ENCODE assay signal across 25 mouse cellular contexts in the genomic region with DNA sequence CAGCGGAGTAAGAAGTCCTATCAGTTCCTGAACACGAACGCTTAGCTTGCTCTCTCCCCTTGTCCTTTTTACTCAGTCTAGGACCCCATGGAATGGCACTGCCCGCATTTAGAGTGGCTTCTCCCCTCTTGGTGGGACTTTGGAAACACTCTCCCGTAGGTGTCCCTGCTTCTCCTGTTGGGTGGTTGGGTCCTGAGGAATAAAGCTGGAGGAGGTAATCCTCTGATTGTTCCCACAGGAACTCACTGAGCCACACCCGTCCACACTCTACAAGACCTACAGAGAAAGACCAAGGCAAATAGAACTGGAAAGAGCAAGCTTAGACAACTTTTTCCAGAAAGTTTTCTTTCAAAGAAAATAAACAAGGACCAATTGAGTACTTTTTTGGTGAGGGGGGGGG.
A peak's percentile ranks its signal among the peaks of the same experiment; 100 is the strongest.
DNase-seq lines count a peak whose midpoint lies in the region; ATAC-seq and TF ChIP-seq lines count a peak whose summit lies in the region.
"Had no signal": no experiment of that assay in that cellular context is flagged by ENCODE, and none has a peak within 500 bp of the region (broad histone marks: within the 10 kb centered on the region; RNA-seq: fewer than 3 reads in every experiment).

No protein-coding gene starts in this region.

- no peak overlapping the region for H3K4me3 ChIP-seq in hindbrain, embryonic 12.5 days
- H3K4me3 ChIP-seq in hindbrain, embryonic 10.5 days: no peak overlapping the region
- no peak overlapping the region for H3K4me3 ChIP-seq in embryonic facial prominence, embryonic 12.5 days
- H3K4me3 ChIP-seq in limb, embryonic 10.5 days: no peak overlapping the region
- H3K4me3 ChIP-seq in cerebellum, adult 2 months (replicated peaks; ENCODE audit: insufficient read depth, low read depth, low read length): no peak overlapping the region
- no peak overlapping the region for H3K4me3 ChIP-seq in kidney, embryonic 14.5 days (ENCODE audit: low read length)
- H3K4me3 ChIP-seq in kidney, adult 2 months (ENCODE audit: insufficient read depth, low read depth, low read length): no peak overlapping the region
- H3K4me3 ChIP-seq: forebrain, embryonic 13.5 days; heart, embryonic 13.5 days; intestine, embryonic 15.5 days; neural tube, embryonic 15.5 days had no signal

- no peak overlapping the region for H3K9ac ChIP-seq in hindbrain, embryonic 12.5 days
- H3K9ac ChIP-seq in embryonic facial prominence, embryonic 12.5 days: no peak overlapping the region
- H3K9ac ChIP-seq in kidney, embryonic 14.5 days (ENCODE audit: low read depth, low read length): no peak overlapping the region
- H3K9ac ChIP-seq: forebrain, embryonic 13.5 days; heart, embryonic 13.5 days; intestine, embryonic 15.5 days; liver, postnatal 0 days; neural tube, embryonic 15.5 days had no signal

- no peaks in the 10 kb centered on the region; the same call in 1 of the 2 replicates for H3K27me3 ChIP-seq in hindbrain, embryonic 12.5 days
- H3K27me3 ChIP-seq in hindbrain, embryonic 10.5 days (ENCODE audit: insufficient read depth, poor library complexity, severe bottlenecking): no peaks in the 10 kb centered on the region
- no peaks in the 10 kb centered on the region for H3K27me3 ChIP-seq in embryonic facial prominence, embryonic 12.5 days
- H3K27me3 ChIP-seq in limb, embryonic 10.5 days (ENCODE audit: low read depth, poor library complexity, severe bottlenecking): no peaks in the 10 kb centered on the region
- H3K27me3 ChIP-seq in cerebellum, adult 2 months (ENCODE audit: control insufficient read depth, insufficient read depth, low read length): no peaks in the 10 kb centered on the region
- no peaks in the 10 kb centered on the region for H3K27me3 ChIP-seq in kidney, embryonic 14.5 days (ENCODE audit: control insufficient read depth, insufficient read depth, low read length)
- H3K27me3 ChIP-seq in kidney, adult 2 months (replicated peaks; ENCODE audit: control insufficient read depth, insufficient read depth, low read length): no peaks in the 10 kb centered on the region
- H3K27me3 ChIP-seq: forebrain, embryonic 13.5 days; heart, embryonic 13.5 days; intestine, embryonic 15.5 days; neural tube, embryonic 15.5 days had no signal

- no peak for TF ChIP-seq POLR2A in cerebellum, adult 2 months (IDR thresholded peaks at IDR 0.05; ENCODE audit: borderline replicate concordance, insufficient read depth, low read length)
- no peak for TF ChIP-seq POLR2A in kidney, adult 2 months (IDR thresholded peaks at IDR 0.05; ENCODE audit: low read depth, low read length)

- TF ChIP-seq CTCF in cerebellum, adult 2 months (IDR thresholded peaks at IDR 0.05; ENCODE audit: borderline replicate concordance, insufficient read depth, low read depth, low read length): no peak
- TF ChIP-seq CTCF in kidney, adult 2 months (conservative IDR thresholded peaks at IDR 0.05; ENCODE audit: insufficient read depth, insufficient read length, low read depth, low read length): no peak

- 0 out of 2 replicates have a peak overlapping the region, but pooled peaks have one; percentile 17 for H3K27ac ChIP-seq in hindbrain, embryonic 12.5 days
- H3K27ac ChIP-seq in hindbrain, embryonic 10.5 days: no peak overlapping the region
- H3K27ac ChIP-seq in embryonic facial prominence, embryonic 12.5 days: peak overlapping the region; percentile 94
- peak overlapping the region; percentile 94 for H3K27ac ChIP-seq in limb, embryonic 10.5 days
- no peak overlapping the region for H3K27ac ChIP-seq in cerebellum, adult 2 months (ENCODE audit: insufficient read depth, low read length)
- H3K27ac ChIP-seq in kidney, embryonic 14.5 days (ENCODE audit: low read depth, low read length): no peak overlapping the region
- H3K27ac ChIP-seq in kidney, adult 2 months (ENCODE audit: insufficient read depth, low read depth, low read length): no peak overlapping the region
- H3K27ac ChIP-seq: forebrain, embryonic 13.5 days; heart, embryonic 13.5 days; intestine, embryonic 15.5 days; macrophage; neural tube, embryonic 15.5 days had no signal

- H3K36me3 ChIP-seq in hindbrain, embryonic 12.5 days: no peaks in the 10 kb centered on the region
- no peaks in the 10 kb centered on the region for H3K36me3 ChIP-seq in hindbrain, embryonic 10.5 days
- no peaks in the 10 kb centered on the region for H3K36me3 ChIP-seq in embryonic facial prominence, embryonic 12.5 days
- H3K36me3 ChIP-seq in limb, embryonic 10.5 days: no peaks in the 10 kb centered on the region
- H3K36me3 ChIP-seq in kidney, embryonic 14.5 days (ENCODE audit: control insufficient read depth, insufficient read depth, low read length): no peaks in the 10 kb centered on the region
- no peaks in the 10 kb centered on the region for H3K36me3 ChIP-seq in kidney, adult 2 months (ENCODE audit: control insufficient read depth, insufficient read depth, low read length)
- H3K36me3 ChIP-seq: heart, embryonic 13.5 days; intestine, embryonic 15.5 days; neural tube, embryonic 15.5 days had no signal

- ATAC-seq in hindbrain, embryonic 12.5 days (ENCODE audit: low FRiP score): no peak
- ATAC-seq in embryonic facial prominence, embryonic 12.5 days (ENCODE audit: insufficient number of reproducible peaks, insufficient read depth, low FRiP score, low TSS enrichment): no peak
- ATAC-seq in kidney, embryonic 14.5 days (ENCODE audit: low FRiP score, low TSS enrichment): no peak
- ATAC-seq: forebrain, embryonic 13.5 days; hindbrain, embryonic 16.5 days; intestine, embryonic 15.5 days; liver, postnatal 0 days; lung, postnatal 0 days; midbrain, embryonic 16.5 days had no signal

- 91% methylated on average over 6 of the region's 6 CpGs for WGBS in hindbrain, embryonic 12.5 days
- 88% methylated on average over 6 of the region's 6 CpGs for WGBS in hindbrain, embryonic 10.5 days
- WGBS in embryonic facial prominence, embryonic 12.5 days: 91% methylated on average over 6 of the region's 6 CpGs
- 91% methylated on average over 6 of the region's 6 CpGs for WGBS in limb, embryonic 10.5 days
- WGBS in cerebellum, adult 2 months: 89% methylated on average over 6 of the region's 6 CpGs
- WGBS in kidney, embryonic 14.5 days: 92% methylated on average over 6 of the region's 6 CpGs
- WGBS in kidney, adult 2 months: 89% methylated on average over 6 of the region's 6 CpGs

- DNase-seq in hindbrain, embryonic 10.5 days (ENCODE audit: low spot score): no peak
- no peak for DNase-seq in limb, embryonic 10.5 days (ENCODE audit: low spot score)
- DNase-seq in cerebellum, adult 2 months: no peak
- DNase-seq in kidney, adult 2 months: no peak
- DNase-seq: adrenal gland, postnatal 10 days; cerebellum, adult 18-20 months; cerebellum, postnatal 25 days; embryo, embryonic 11 days; heart, postnatal 4 days; kidney, adult 9 months; kidney, postnatal 25 days; liver, postnatal 0 days; thymus, postnatal 25 days had no signal

- H3K4me1 ChIP-seq in hindbrain, embryonic 12.5 days: peaks cover 11% of the 10 kb centered on the region; the same call in 1 of the 2 replicates
- peaks cover 14% of the 10 kb centered on the region; the same call in 1 of the 2 replicates for H3K4me1 ChIP-seq in hindbrain, embryonic 10.5 days (replicated peaks)
- H3K4me1 ChIP-seq in embryonic facial prominence, embryonic 12.5 days: peaks cover 39% of the 10 kb centered on the region
- peaks cover 68% of the 10 kb centered on the region for H3K4me1 ChIP-seq in limb, embryonic 10.5 days
- H3K4me1 ChIP-seq in cerebellum, adult 2 months (ENCODE audit: control insufficient read depth, insufficient read depth, low read length): peaks cover 6% of the 10 kb centered on the region
- H3K4me1 ChIP-seq in kidney, embryonic 14.5 days (ENCODE audit: control insufficient read depth, insufficient read depth, low read length): peaks cover 22% of the 10 kb centered on the region
- peaks cover 6% of the 10 kb centered on the region; the same call in 1 of the 2 replicates for H3K4me1 ChIP-seq in kidney, adult 2 months (ENCODE audit: control insufficient read depth, insufficient read depth, low read length)

- no peak overlapping the region for H3K4me2 ChIP-seq in hindbrain, embryonic 12.5 days (replicated peaks)
- H3K4me2 ChIP-seq in embryonic facial prominence, embryonic 12.5 days (replicated peaks): no peak overlapping the region
- H3K4me2 ChIP-seq in kidney, embryonic 14.5 days (replicated peaks; ENCODE audit: low read depth, low read length): no peak overlapping the region
- H3K4me2 ChIP-seq: forebrain, embryonic 13.5 days; heart, embryonic 13.5 days; intestine, embryonic 15.5 days; liver, embryonic 11.5 days; neural tube, embryonic 15.5 days had no signal

- H3K9me3 ChIP-seq in hindbrain, embryonic 12.5 days (replicated peaks): no peaks in the 10 kb centered on the region
- no peaks in the 10 kb centered on the region for H3K9me3 ChIP-seq in hindbrain, embryonic 10.5 days
- H3K9me3 ChIP-seq in embryonic facial prominence, embryonic 12.5 days: no peaks in the 10 kb centered on the region
- H3K9me3 ChIP-seq in limb, embryonic 10.5 days (replicated peaks): no peaks in the 10 kb centered on the region
- H3K9me3 ChIP-seq in kidney, embryonic 14.5 days (ENCODE audit: control insufficient read depth, low read length): no peaks in the 10 kb centered on the region; the same call in 1 of the 2 replicates
- H3K9me3 ChIP-seq: forebrain, embryonic 13.5 days; intestine, embryonic 15.5 days; neural tube, embryonic 15.5 days had no signal

Comparison
In these comparisons a context has a peak if more than half of its experiments do, and no peak if none do; other contexts are left out.
1. H3K27ac ChIP-seq: peak in hindbrain, embryonic 12.5 days (single experiment), embryonic facial prominence, embryonic 12.5 days (single experiment) and limb, embryonic 10.5 days (single experiment); none in hindbrain, embryonic 10.5 days (single experiment), cerebellum, adult 2 months (single experiment), kidney, embryonic 14.5 days (single experiment) and kidney, adult 2 months (single experiment).